Mouse (Mus musculus) Patski (cell line): Measurements from ENCODE around the gene Olfr1406. TPM values are rescaled to one million over a fixed set of nuclear protein-coding genes. Genes with fewer than 3 reads are reported as not detected.
"Not testable (repeated sequence)": the region's sequence is repeated elsewhere in the genome, so short reads cannot be mapped to it uniquely, and the experiment has no call there.

ENCODE experiments used
- ATAC-seq: fragments of 100-300 bp; one replicate; pipeline ENCODE4 v1.8.0; 2021
- CTCF ChIA-PET: fragments of 350-600 bp; sonication (Branson Sonifier 250); formaldehyde crosslinking; loops from one replicate; lab custom pipeline; 2022; ENCODE audit warnings: inconsistent platforms; lab: Charles Lee
- POLR2A ChIA-PET: fragments of 350-600 bp; sonication (Branson Sonifier 250); formaldehyde crosslinking; loops from one replicate; lab custom pipeline; 2022; ENCODE audit warnings: antibody characterized with exemption, inconsistent platforms; lab: Charles Lee
- DNase-seq: peaks from one replicate; pipeline ENCODE4 v3.0.0-alpha.2; 2011; ENCODE audit warnings: low read depth, low spot score
- H3K27me3 ChIP-seq: fragments of 371-371 bp; one replicate; pipeline ENCODE4 v1.5.1; 2021
- CTCF ChIP-seq: fragments of 100-300 bp; IDR thresholded peaks from one replicate; pipeline ENCODE4 v1.5.1; 2021
- in situ Hi-C: fragments of 300-500 bp; cut with MboI; formaldehyde crosslinking; loops from 3 replicates; pipeline ENCODE4 v1.11.1; 2018; ENCODE audit warnings: low pct_unique_long_range_greater_than_20kb, mixed read lengths
- polyA plus RNA-seq: library from polyadenylated mRNA; unstranded; gene quantifications from one replicate; pipeline ENCODE4 v1.2.3, GENCODE M21; 2021

Olfr1406 gene
- not detected for polyA plus RNA-seq

DNA sequence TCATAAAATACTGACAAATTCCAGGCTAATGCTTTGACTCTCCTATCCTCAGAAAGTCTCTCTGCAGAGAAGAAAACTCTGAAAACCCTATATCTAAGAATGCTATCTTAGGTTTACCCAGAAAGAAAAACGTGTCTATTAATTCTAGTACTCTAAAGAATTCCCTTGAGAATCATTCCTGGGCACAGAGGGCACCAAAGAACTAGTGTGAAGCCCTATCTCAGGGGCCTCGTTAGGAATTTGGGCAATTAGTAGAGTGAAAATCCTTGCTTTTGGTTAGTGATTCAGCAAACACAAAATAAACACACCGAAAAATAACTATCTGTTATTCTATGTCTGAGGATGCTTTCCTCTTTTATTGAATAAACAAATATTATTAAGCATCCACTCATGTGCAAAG lies at the start of gene Olfr1406:
Gene Olfr1406 (minus strand): TSS at position 101 of the 400 bp plus-strand sequence.
- no peaks in the 10 kb centered on the region for H3K27me3 ChIP-seq
- in situ Hi-C loops, result no loop called here
- TF ChIP-seq CTCF, result no peak
- ChIA-PET CTCF (no interaction called here), POLR2A (no interaction called here)
- DNase-seq (no peak), ATAC-seq (no peak)

DNA sequence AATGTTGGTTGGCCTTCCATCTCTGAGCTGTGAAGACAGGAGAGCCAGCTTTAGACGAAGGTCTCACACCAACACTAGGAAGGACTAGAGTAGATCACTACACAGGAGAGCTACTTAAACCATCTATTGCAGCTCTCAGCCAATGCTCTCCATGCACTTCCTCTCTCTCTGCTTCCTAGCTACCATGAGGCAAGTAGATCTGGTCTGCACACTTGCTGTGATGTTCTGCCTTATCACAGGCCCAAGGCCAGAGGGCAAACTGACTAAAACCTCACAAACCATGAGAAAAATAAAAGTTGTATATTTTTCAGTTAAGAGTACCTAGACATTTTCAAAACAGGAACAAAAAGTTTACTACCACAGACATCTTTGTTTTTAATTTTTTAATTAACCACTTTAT lies 46.6 kb upstream of the Olfr1406 start:
- POLR2A ChIA-PET, H3K27me3 ChIP-seq, ATAC-seq, CTCF ChIA-PET, DNase-seq: not testable (repeated sequence)
- in situ Hi-C loops, result loop anchor here (10.0 kb wide), 1 partner anchor 1118 kb away; no protein-coding TSS in a partner anchor

GRCm38 (mm10) chr1:173227081-173227480 lies 36.6 kb upstream of the Olfr1406 start, which contains the start of gene Fcer1a:
Gene Fcer1a, minus strand, starts transcription at chr1:173227214.
- ChIA-PET CTCF (no interaction called here), POLR2A (no interaction called here)
- no peaks in the 10 kb centered on the region for H3K27me3 ChIP-seq
- in situ Hi-C loops, result no loop called here
- TF ChIP-seq CTCF, result no peak
- ATAC-seq, result no peak
- no peak for DNase-seq

GRCm38 (mm10) chr1:173216481-173216880 lies 26.0 kb upstream of the Olfr1406 start:
- no peaks in the 10 kb centered on the region for H3K27me3 ChIP-seq
- POLR2A ChIA-PET, result no interaction called here
- TF ChIP-seq CTCF, result no peak
- ATAC-seq, result no peak
- no peak for DNase-seq
- CTCF ChIA-PET, result no interaction called here
- in situ Hi-C loops, result no loop called here

DNA sequence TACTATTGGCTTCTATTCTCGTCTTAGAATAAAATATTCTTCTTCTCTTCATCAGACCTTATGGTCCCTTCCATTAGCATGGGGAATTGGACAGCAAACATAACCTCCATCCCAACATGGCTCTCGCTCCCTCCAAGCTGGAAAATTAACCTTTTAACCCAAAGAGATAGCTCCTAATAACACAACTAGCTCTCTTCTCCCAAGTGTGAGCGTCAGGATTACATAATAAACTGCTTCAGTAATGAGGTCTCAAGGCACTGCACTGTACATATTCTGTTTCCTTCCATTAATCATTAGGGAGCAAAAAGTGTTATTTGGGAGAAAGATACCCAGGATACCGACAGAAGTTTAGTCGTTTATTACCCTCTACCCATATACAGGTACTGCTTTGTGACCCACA lies 21.7 kb upstream of the Olfr1406 start, which contains the start of gene Olfr1404:
Gene Olfr1404 (plus strand): TSS at position 301 of the 400 bp plus-strand sequence.
- ChIA-PET CTCF (no interaction called here), POLR2A (no interaction called here)
- ATAC-seq (no peak), DNase-seq (no peak)
- in situ Hi-C loops, result no loop called here
- H3K27me3 ChIP-seq, result no peaks in the 10 kb centered on the region
- TF ChIP-seq CTCF, result no peak

DNA sequence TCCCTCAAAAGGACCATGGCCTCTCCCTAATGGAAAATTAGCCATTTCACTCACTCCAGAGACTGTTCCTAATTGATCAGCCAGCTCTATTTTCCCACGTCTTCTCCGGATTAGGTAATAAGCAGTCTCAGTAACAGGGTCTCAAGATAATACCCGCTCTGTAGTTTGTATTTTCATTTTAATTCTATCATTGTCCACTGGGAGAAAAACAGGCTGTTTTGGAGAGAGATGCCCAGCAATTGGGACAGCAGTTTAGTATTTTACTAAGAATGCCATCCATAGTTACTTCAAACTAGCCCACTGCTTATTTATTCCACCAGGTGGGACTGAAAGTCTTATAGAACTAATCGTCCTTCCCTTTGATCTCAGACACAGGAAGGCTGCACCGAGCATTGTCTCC lies 7.1 kb upstream of the Olfr1406 start, which contains the start of gene Olfr218:
Gene Olfr218 (plus strand): TSS at position 301 of the 400 bp plus-strand sequence.
- in situ Hi-C loops, result no loop called here
- POLR2A ChIA-PET, result no interaction called here
- DNase-seq (no peak), ATAC-seq (no peak)
- H3K27me3 ChIP-seq, result no peaks in the 10 kb centered on the region
- CTCF ChIA-PET, result no interaction called here
- no peak for TF ChIP-seq CTCF

DNA sequence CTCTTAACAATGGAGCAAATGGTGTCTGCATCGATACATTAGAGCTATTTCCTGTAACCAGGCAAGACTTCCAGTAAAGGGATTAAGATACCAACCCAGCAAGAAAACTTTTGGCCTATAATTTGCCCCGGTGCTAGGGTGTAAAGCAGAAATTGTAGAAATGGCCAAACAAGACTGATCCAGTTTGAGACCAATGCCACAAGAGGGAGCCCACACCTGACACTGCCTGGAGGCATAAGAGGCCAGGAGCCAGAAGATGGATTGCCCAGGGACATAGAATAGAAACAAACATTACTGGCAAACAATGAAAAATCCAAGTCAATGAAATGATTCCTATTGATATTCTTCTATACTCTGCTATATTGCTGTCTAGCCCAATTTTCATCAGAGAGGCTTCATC lies 5.9 kb upstream of the Olfr1406 start:
- CTCF ChIA-PET, result no interaction called here
- DNase-seq (no peak), ATAC-seq (no peak)
- POLR2A ChIA-PET, result no interaction called here
- TF ChIP-seq CTCF, result no peak
- H3K27me3 ChIP-seq, result no peaks in the 10 kb centered on the region
- in situ Hi-C loops, result no loop called here

DNA sequence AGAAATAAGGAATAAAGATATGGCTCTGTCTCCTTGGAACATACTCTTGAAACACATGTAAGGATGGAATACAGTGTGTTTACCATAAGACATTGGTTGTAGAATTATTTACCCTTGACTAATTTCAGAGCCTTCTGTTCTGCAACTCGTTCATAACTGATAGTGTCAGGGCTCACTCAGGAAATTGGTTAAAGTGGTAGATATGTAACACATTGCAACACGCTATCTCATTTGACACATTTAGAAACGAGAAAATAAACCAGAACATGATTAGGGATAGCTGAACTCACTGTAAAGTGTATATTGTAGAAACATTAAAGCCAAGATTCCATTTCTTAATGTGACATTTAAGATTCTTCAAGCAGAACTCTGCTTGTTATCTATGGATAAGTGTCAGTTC lies 1.6 kb upstream of the Olfr1406 start:
- H3K27me3 ChIP-seq, result no peaks in the 10 kb centered on the region
- ChIA-PET POLR2A (no interaction called here), CTCF (no interaction called here)
- DNase-seq (no peak), ATAC-seq (no peak)
- no peak for TF ChIP-seq CTCF
- in situ Hi-C loops, result no loop called here

DNA sequence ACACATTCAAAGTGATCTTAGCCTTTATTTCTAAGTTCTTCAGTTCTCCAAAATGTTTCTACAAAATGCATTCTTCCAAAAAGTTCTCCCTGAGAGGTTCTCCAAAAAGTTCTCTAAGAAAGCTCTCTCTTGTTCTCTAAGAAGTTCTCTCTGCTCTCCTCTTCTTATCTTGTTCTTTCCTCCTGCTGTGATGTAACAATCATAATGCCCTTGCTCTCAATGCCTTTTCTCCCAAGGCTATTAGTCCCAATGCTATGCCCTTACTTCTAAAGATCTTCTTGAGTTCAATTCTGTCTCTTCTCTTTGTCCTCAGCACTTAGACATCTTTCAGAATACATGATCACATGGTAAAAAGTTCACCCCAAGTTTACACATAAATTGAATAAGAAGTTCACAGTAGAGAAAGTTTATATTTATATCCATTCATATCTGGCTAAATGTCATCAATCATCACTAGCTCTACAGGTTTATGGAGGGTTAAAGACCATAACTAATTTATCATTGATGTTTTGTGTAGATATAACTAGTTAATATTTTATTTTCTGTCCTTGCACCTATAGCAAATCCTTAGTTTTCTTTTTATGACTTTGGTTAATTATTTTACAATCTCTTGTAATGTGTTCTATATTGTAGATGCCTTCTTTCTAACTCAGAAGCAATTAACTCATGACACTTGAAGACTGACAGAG lies 16.1 kb downstream of the Olfr1406 start:
- in situ Hi-C loops, result no loop called here
- ATAC-seq, result no peak
- no peak for TF ChIP-seq CTCF
- H3K27me3 ChIP-seq, result no peaks in the 10 kb centered on the region
- DNase-seq, result no peak
- ChIA-PET POLR2A (no interaction called here), CTCF (no interaction called here)

DNA sequence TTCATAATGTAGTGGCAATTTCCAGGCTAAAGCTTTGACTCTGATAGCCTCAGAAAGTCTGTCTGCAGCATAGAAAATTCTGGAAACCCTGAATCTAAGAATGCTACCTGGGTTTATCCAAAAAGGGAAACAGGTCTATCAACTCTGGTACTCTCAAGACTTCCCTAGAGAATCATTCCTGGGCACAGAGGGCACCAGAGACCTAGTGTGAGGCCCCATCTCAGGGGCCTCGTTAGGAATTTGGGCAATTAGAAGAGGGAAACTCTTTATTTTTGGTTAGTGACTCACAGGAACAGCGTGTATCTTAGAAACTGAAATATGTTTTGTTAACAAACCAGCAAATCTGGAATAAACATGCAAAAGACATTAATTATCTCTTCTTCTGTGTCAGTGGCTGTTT lies 53.2 kb downstream of the Olfr1406 start, which contains the start of gene Olfr1408:
Gene Olfr1408 (minus strand): TSS at position 101 of the 400 bp plus-strand sequence.
- TF ChIP-seq CTCF, result no peak
- CTCF ChIA-PET, result no interaction called here
- H3K27me3 ChIP-seq, result no peaks in the 10 kb centered on the region
- ATAC-seq, result no peak
- in situ Hi-C loops, result no loop called here
- POLR2A ChIA-PET, result no interaction called here
- DNase-seq, result no peak

Other genes starting within 250 kb of the Olfr1406 start
- gene Olfr16, start 240.2 kb downstream of the Olfr1406 start, polyA plus RNA-seq, result not detected
- gene Olfr1408, start 53.3 kb downstream of the Olfr1406 start, polyA plus RNA-seq, result not detected
- gene Olfr218, start 7.2 kb upstream of the Olfr1406 start, polyA plus RNA-seq, result not detected
- gene Olfr1404, start 21.8 kb upstream of the Olfr1406 start, polyA plus RNA-seq, result not detected
- gene Fcer1a, start 36.6 kb upstream of the Olfr1406 start, polyA plus RNA-seq, result not detected
- not detected for gene Olfr418, start 75.4 kb upstream of the Olfr1406 start, polyA plus RNA-seq
- not detected for gene Mptx2, start 87.1 kb upstream of the Olfr1406 start, polyA plus RNA-seq
- gene Ackr1, start 143.1 kb upstream of the Olfr1406 start, polyA plus RNA-seq, result not detected
- gene Aim2, start 160.2 kb upstream of the Olfr1406 start, polyA plus RNA-seq, result 0.13 TPM
- not detected for gene Cadm3, start 177.1 kb upstream of the Olfr1406 start, polyA plus RNA-seq